Comparison of ENCODE assay signal across 9 mouse cellular contexts in the genomic region with DNA sequence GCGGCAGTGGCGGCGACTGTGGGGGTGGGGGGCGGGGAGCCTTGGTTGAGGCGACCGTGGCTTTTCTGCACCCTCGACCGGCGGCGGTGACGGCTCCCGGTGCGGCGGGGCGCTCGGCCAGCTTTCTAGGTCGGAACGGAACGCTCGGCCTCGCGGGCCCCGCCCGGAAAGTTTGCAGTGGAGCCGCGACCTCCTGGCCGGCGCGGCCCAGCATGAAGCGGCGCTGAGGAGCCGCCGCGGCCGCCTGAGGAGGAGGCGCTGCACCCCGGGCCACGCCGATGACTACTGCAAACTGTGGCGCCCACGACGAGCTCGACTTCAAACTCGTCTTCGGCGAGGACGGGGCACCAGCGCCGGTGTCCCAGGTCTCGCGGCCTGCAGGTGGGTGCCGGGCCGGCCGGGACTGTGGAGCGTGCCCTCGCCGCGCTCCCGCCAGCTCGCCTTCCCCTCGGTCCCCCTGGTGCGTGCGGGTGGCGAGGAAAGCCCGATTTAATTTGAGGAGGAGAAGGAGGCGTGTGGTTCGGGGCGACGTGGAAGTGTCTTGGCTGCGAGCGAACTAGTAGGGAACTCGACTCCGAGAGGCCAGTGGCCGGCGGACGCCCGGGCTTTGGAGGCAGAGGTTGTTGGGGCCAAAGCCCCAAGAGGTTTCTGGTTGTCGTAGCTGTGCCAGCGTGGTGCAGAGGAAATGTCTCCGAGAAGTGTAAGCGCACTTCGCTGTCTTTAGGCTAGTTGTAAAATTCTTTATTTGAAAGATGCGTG. TPM values are rescaled to one million over a fixed set of nuclear protein-coding genes. Genes with fewer than 3 reads are reported as not detected.
A peak's percentile ranks its signal among the peaks of the same experiment; 100 is the strongest.
DNase-seq lines count a peak whose midpoint lies in the region; ATAC-seq and TF ChIP-seq lines count a peak whose summit lies in the region.
"Had no signal": no experiment of that assay in that cellular context is flagged by ENCODE, and none has a peak within 500 bp of the region (broad histone marks: within the 10 kb centered on the region; RNA-seq: fewer than 3 reads in every experiment).

No protein-coding gene starts in this region.

- H3K4me1 ChIP-seq in forebrain, embryonic 13.5 days, result peaks cover 32% of the 10 kb centered on the region
- H3K4me1 ChIP-seq in hindbrain, embryonic 15.5 days (replicated peaks), result peaks cover 40% of the 10 kb centered on the region
- H3K4me1 ChIP-seq in lung, embryonic 16.5 days (replicated peaks; ENCODE audit: control insufficient read depth, insufficient read depth, low read length), result peaks cover 15% of the 10 kb centered on the region
- peaks cover 7% of the 10 kb centered on the region for H3K4me1 ChIP-seq in olfactory bulb, adult 2 months (ENCODE audit: control insufficient read depth, insufficient read depth, low read length)

- no peak for TF ChIP-seq POLR2A in olfactory bulb, adult 2 months (IDR thresholded peaks at IDR 0.05; ENCODE audit: insufficient read depth, low read depth, low read length)

- peak; percentile 32 for DNase-seq in retina, adult 2 months (ENCODE audit: low read depth, low spot score)
- DNase-seq in retina, postnatal 1 day, result no peak
- peak; percentile 62 for DNase-seq in adrenal gland, postnatal 25 days
- no peak for DNase-seq in thymus, postnatal 4 days

- no peaks in the 10 kb centered on the region for H3K36me3 ChIP-seq in forebrain, embryonic 13.5 days (ENCODE audit: poor library complexity, severe bottlenecking)
- no peaks in the 10 kb centered on the region for H3K36me3 ChIP-seq in hindbrain, embryonic 15.5 days
- no peaks in the 10 kb centered on the region for H3K36me3 ChIP-seq in lung, embryonic 16.5 days (ENCODE audit: control insufficient read depth, insufficient read depth, low read length)

- H3K27ac ChIP-seq in forebrain, embryonic 13.5 days, result peak overlapping the region; percentile 90
- H3K27ac ChIP-seq in hindbrain, embryonic 15.5 days (replicated peaks), result peak overlapping the region; percentile 92
- H3K27ac ChIP-seq in lung, embryonic 16.5 days (ENCODE audit: low read length), result peak overlapping the region; percentile 96
- H3K27ac ChIP-seq in olfactory bulb, adult 2 months (ENCODE audit: insufficient read depth, low read depth, low read length), result peak overlapping the region; percentile 63

- H3K27me3 ChIP-seq in forebrain, embryonic 13.5 days, result no peaks in the 10 kb centered on the region
- H3K27me3 ChIP-seq in hindbrain, embryonic 15.5 days, result no peaks in the 10 kb centered on the region
- H3K27me3 ChIP-seq in lung, embryonic 16.5 days (ENCODE audit: control insufficient read depth, insufficient read depth, low read depth, low read length), result no peaks in the 10 kb centered on the region

- no peaks in the 10 kb centered on the region for H3K9me3 ChIP-seq in forebrain, embryonic 13.5 days (replicated peaks)
- H3K9me3 ChIP-seq in hindbrain, embryonic 15.5 days, result no peaks in the 10 kb centered on the region
- no peaks in the 10 kb centered on the region for H3K9me3 ChIP-seq in lung, embryonic 16.5 days (ENCODE audit: control insufficient read depth, low read length)

- peak overlapping the region; percentile 89 for H3K9ac ChIP-seq in forebrain, embryonic 13.5 days
- H3K9ac ChIP-seq in hindbrain, embryonic 15.5 days, result peak overlapping the region; percentile 65
- H3K9ac ChIP-seq in lung, embryonic 16.5 days (ENCODE audit: low read length), result peak overlapping the region; percentile 92

- no peak for TF ChIP-seq CTCF in olfactory bulb, adult 2 months (IDR thresholded peaks at IDR 0.05; ENCODE audit: insufficient read depth, low read depth, low read length)

- peak overlapping the region; percentile 89 for H3K4me3 ChIP-seq in forebrain, embryonic 13.5 days
- H3K4me3 ChIP-seq in hindbrain, embryonic 15.5 days, result peak overlapping the region; percentile 68
- H3K4me3 ChIP-seq in lung, embryonic 16.5 days (ENCODE audit: low read length), result peak overlapping the region; percentile 93
- peak overlapping the region; percentile 90 for H3K4me3 ChIP-seq in olfactory bulb, adult 2 months (ENCODE audit: insufficient read depth, low read depth, low read length)

- H3K4me2 ChIP-seq in forebrain, embryonic 13.5 days, result peak overlapping the region; percentile 72
- peak overlapping the region; percentile 74 for H3K4me2 ChIP-seq in hindbrain, embryonic 15.5 days
- H3K4me2 ChIP-seq in lung, embryonic 16.5 days (ENCODE audit: low read depth, low read length), result peak overlapping the region; percentile 68

- ATAC-seq in forebrain, embryonic 13.5 days, result peak; percentile 85
- peak; percentile 83 for ATAC-seq in hindbrain, embryonic 15.5 days (ENCODE audit: low FRiP score, low read depth)
- peak; percentile 79 for ATAC-seq in lung, embryonic 16.5 days (ENCODE audit: low read depth)

- WGBS in forebrain, embryonic 13.5 days, result under 1% methylated on average over 66 of the region's 83 CpGs
- WGBS in hindbrain, embryonic 15.5 days, result under 1% methylated on average over 80 of the region's 83 CpGs
- under 1% methylated on average over 71 of the region's 83 CpGs for WGBS in lung, embryonic 16.5 days
- under 1% methylated on average over 82 of the region's 83 CpGs for WGBS in olfactory bulb, adult 2 months

RNA-seq across cellular contexts. Expression of a gene that starts 1.2 kb away (rescaled TPM):
- total RNA-seq in adrenal gland, postnatal 25 days (2021), result 54.9 TPM in 2 replicates
- 5.2 TPM in 2 replicates for polyA plus RNA-seq in forebrain, embryonic 13.5 days (2015; fragmentation: Nextera tagmentation; extraction: Ambion mirVana)
- polyA plus RNA-seq in hindbrain, embryonic 15.5 days (2015; fragmentation: Nextera tagmentation; extraction: Ambion mirVana), result 3.0 and 3.7 TPM in 2 replicates
- polyA plus RNA-seq in lung, embryonic 16.5 days (2015; fragmentation: Nextera tagmentation; extraction: Ambion mirVana), result 6.0 and 6.2 TPM in 2 replicates
- polyA plus RNA-seq in olfactory bulb, adult 2 months (2012; ENCODE audit: insufficient read depth, insufficient read length, low replicate concordance, missing spikeins), result 102 and 111 TPM in 2 replicates

RNA-seq across cellular contexts. Expression of a gene that starts 48.1 kb away (rescaled TPM):
- total RNA-seq in adrenal gland, postnatal 25 days (2021), result 14.7 and 17.9 TPM in 2 replicates
- polyA plus RNA-seq in forebrain, embryonic 13.5 days (2015; fragmentation: Nextera tagmentation; extraction: Ambion mirVana), result 19.7 and 20.1 TPM in 2 replicates
- polyA plus RNA-seq in hindbrain, embryonic 15.5 days (2015; fragmentation: Nextera tagmentation; extraction: Ambion mirVana), result 20.0 and 20.9 TPM in 2 replicates
- polyA plus RNA-seq in lung, embryonic 16.5 days (2015; fragmentation: Nextera tagmentation; extraction: Ambion mirVana), result 14.7 and 14.8 TPM in 2 replicates
- not detected in 2 replicates for polyA plus RNA-seq in olfactory bulb, adult 2 months (2012; ENCODE audit: insufficient read depth, insufficient read length, low replicate concordance, missing spikeins)

RNA-seq across cellular contexts. Expression of a gene that starts 54.0 kb away (rescaled TPM):
- not detected in 2 replicates for total RNA-seq in adrenal gland, postnatal 25 days (2021)
- polyA plus RNA-seq in forebrain, embryonic 13.5 days (2015; fragmentation: Nextera tagmentation; extraction: Ambion mirVana), result not detected in 2 replicates
- 0.20 TPM in 1 of 2 replicates, not detected in the other for polyA plus RNA-seq in hindbrain, embryonic 15.5 days (2015; fragmentation: Nextera tagmentation; extraction: Ambion mirVana)
- polyA plus RNA-seq in lung, embryonic 16.5 days (2015; fragmentation: Nextera tagmentation; extraction: Ambion mirVana), result 0.28 TPM in 1 of 2 replicates, not detected in the other
- polyA plus RNA-seq in olfactory bulb, adult 2 months (2012; ENCODE audit: insufficient read depth, insufficient read length, low replicate concordance, missing spikeins), result not detected in 2 replicates
- total RNA-seq: gastrocnemius, postnatal 36 days had no signal

Comparison
In these comparisons a context has a peak if more than half of its experiments do, and no peak if none do; other contexts are left out.
1. DNase-seq: peak in retina, adult 2 months (single experiment) and adrenal gland, postnatal 25 days (single experiment); none in retina, postnatal 1 day (single experiment) and thymus, postnatal 4 days (single experiment).
2. RNA of a gene that starts 1.2 kb away (polyA plus RNA-seq): 102 to 111 TPM in olfactory bulb, adult 2 months; 6.0 to 6.2 TPM in lung, embryonic 16.5 days, 5.2 TPM in forebrain, embryonic 13.5 days and 3.0 to 3.7 TPM in hindbrain, embryonic 15.5 days; every median in the first group is over 10 times any median in the second.
3. RNA of a gene that starts 48.1 kb away (polyA plus RNA-seq): 20.0 to 20.9 TPM in hindbrain, embryonic 15.5 days, 19.7 to 20.1 TPM in forebrain, embryonic 13.5 days and 14.7 to 14.8 TPM in lung, embryonic 16.5 days; not detected in olfactory bulb, adult 2 months; every median in the first group is over 10 times any median in the second.
4. Peak in every context shown above with its lines, with median percentiles within 50 percentile points of each other: ATAC-seq, H3K27ac ChIP-seq, H3K4me2 ChIP-seq, H3K4me3 ChIP-seq and H3K9ac ChIP-seq.